Mouse (Mus musculus) spleen, adult 12 weeks (tissue): ENCODE measurements around the gene Fndc3a.

Experiments
- DNase-seq: peaks from one replicate; pipeline ENCODE4 v3.0.0; 2022; ENCODE audit warnings: low spot score

The Fndc3a gene

GRCm38 (mm10) chr14:72536392-72537017, 173.3 kb downstream of the Fndc3a start:
- no peak for DNase-seq

- no peak for DNase-seq
Observed at GRCm38 (mm10) chr14:72533862-72534261, 175.9 kb downstream of the Fndc3a start.

GRCm38 (mm10) chr14:72532028-72532917, 177.5 kb downstream of the Fndc3a start:
- DNase-seq = no peak

DNA sequence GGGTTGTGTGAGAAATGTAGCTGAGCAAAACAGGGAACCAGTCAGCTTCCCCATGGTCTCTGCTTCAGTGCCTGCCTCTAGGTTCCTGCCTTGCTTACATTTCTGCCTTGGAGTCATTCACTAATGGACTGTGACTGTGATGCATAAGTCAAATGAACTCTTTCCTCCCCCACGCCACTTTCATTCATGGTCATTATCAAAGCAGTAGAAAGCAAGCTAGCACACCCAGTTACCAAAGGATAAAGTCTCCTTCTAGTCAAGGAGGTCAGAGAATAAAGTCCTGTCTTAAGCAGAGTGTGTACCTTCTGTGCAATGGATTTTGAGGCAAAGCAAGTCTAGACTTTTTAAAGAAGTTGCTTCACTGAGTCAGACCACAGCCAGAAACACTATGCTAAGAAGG, 182.7 kb downstream of the Fndc3a start:
- no peak for DNase-seq

DNA sequence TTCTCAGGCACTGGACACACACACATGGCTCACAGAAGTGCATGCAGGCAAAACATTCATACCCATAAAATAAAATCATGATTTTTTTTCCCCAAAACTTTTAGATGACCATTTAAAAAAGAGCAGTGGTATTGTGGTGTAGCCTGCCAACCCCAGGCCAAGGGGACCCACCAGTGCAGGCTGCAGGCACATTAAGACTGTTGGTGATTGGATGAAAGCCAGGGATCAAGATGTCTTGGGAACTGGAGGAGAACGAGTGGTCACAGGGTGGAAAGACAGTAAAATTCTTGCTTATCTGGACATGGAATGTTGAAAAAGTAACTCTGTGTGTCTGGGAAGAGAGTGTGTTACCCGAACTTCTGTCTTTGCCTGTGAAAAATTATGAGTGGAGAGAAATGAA, 190.2 kb downstream of the Fndc3a start:
- no peak for DNase-seq

- DNase-seq = no peak
Observed at GRCm38 (mm10) chr14:72518786-72519185, 191.0 kb downstream of the Fndc3a start.

DNA sequence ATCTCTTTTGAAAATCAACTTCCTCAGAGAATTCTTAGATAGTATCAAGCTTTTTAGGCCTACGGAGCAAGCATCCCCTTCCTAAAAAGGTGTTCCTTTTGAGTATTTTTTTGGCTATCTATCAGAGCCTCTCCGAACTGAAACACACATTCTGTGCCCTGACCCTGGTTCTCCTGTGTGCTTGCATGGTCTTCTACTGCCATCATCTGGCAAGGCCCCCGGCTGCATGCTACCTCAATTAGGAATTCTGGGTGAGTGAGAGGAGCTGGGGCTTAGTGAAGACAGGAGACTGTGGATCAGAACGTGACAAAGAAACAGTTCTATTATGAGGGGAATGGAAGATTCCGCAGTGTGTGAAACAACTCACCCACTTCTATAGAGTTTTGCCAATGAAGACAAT, 193.4 kb downstream of the Fndc3a start:
- DNase-seq = no peak

GRCm38 (mm10) chr14:72506723-72507420, 202.9 kb downstream of the Fndc3a start:
- no peak for DNase-seq

GRCm38 (mm10) chr14:72506018-72506722, 203.6 kb downstream of the Fndc3a start:
- DNase-seq = no peak

- DNase-seq = no peak
Observed at GRCm38 (mm10) chr14:72504985-72505384, 204.8 kb downstream of the Fndc3a start.

DNA sequence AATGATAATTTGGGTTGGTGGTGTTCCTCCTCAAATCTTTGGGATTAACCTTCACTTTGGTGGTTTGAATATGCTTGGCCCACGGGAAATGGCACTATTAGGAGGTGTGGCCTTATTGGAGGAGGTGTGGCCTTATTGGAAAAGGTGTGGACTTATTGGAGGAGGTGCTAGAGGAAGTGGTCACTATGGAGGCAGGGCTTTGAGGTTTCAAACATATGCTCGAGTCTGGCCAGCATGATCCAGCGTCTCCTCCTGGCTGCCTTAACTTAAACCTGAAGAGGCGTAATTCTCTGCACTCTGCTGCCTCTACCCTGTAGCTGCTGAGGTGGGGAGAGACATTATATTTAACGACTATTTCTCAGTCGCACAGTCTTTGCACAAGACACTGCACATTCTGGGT, 206.6 kb downstream of the Fndc3a start:
- DNase-seq = no peak

GRCm38 (mm10) chr14:72493775-72494174, 216.0 kb downstream of the Fndc3a start:
- DNase-seq = no peak

GRCm38 (mm10) chr14:72491738-72492137, 218.1 kb downstream of the Fndc3a start, which contains the start of gene Gm9195:
Gene Gm9195, minus strand, starts transcription at chr14:72491838.
- DNase-seq = no peak

- no peak for DNase-seq
Observed at GRCm38 (mm10) chr14:72490367-72490766, 219.4 kb downstream of the Fndc3a start.
